Mouse (Mus musculus): ENCODE measurements around the gene Slc35f4. TPM values are rescaled to one million over a fixed set of nuclear protein-coding genes. Genes with fewer than 3 reads are reported as not detected.

Gene Slc35f4
- polyA plus RNA-seq, 1 experiment from 2014 or later, result 0.68 TPM

- ATAC-seq (ENCODE audit: low read depth), result no peak
- Histone ChIP-seq H3K27me3 (replicated peaks; ENCODE audit: control insufficient read depth, insufficient read depth, low read length) (no peaks in the 10 kb centered on the region), H3K27ac (replicated peaks; ENCODE audit: low read depth, low read length) (no peak overlapping the region), H3K4me1 (ENCODE audit: control insufficient read depth, insufficient read depth, low read length) (no peaks in the 10 kb centered on the region), H3K4me2 (ENCODE audit: low read depth, low read length) (no peak overlapping the region), H3K36me3 (ENCODE audit: control insufficient read depth, insufficient read depth, low read length) (no peaks in the 10 kb centered on the region), H3K9ac (ENCODE audit: low read depth, low read length) (no peak overlapping the region), H3K4me3 (ENCODE audit: low read depth, low read length) (no peak overlapping the region), H3K9me3 (ENCODE audit: control insufficient read depth, low read length) (no peaks in the 10 kb centered on the region)
- WGBS, result 90% methylated on average over 3 of the region's 3 CpGs
- DNase-seq (ENCODE audit: low spot score), result no peak
Measured at GRCm38 (mm10) chr14:49436811-49437210, 89.0 kb downstream of the Slc35f4 start.

- DNase-seq (ENCODE audit: low spot score) (peak; percentile 30), ATAC-seq (ENCODE audit: low read depth) (no peak)
- H3K4me2 ChIP-seq (ENCODE audit: low read depth, low read length), result no peak overlapping the region
- no peaks in the 10 kb centered on the region for H3K4me1 ChIP-seq (ENCODE audit: control insufficient read depth, insufficient read depth, low read length)
- H3K9me3 ChIP-seq (ENCODE audit: control insufficient read depth, low read length), result no peaks in the 10 kb centered on the region
- H3K27ac ChIP-seq (replicated peaks; ENCODE audit: low read depth, low read length), result no peak overlapping the region
- no peaks in the 10 kb centered on the region for H3K27me3 ChIP-seq (replicated peaks; ENCODE audit: control insufficient read depth, insufficient read depth, low read length)
- H3K4me3 ChIP-seq (ENCODE audit: low read depth, low read length), result no peak overlapping the region
- no peak overlapping the region for H3K9ac ChIP-seq (ENCODE audit: low read depth, low read length)
- 46% methylated on average over 5 of the region's 5 CpGs for WGBS
- no peaks in the 10 kb centered on the region for H3K36me3 ChIP-seq (ENCODE audit: control insufficient read depth, insufficient read depth, low read length)
Measured at GRCm38 (mm10) chr14:49431821-49432220, 94.0 kb downstream of the Slc35f4 start.

- H3K36me3 ChIP-seq (ENCODE audit: control insufficient read depth, insufficient read depth, low read length), result no peaks in the 10 kb centered on the region
- no peaks in the 10 kb centered on the region for H3K4me1 ChIP-seq (ENCODE audit: control insufficient read depth, insufficient read depth, low read length)
- H3K4me2 ChIP-seq (ENCODE audit: low read depth, low read length), result no peak overlapping the region
- 17% methylated on average over 1 of the region's 1 CpGs for WGBS
- no peaks in the 10 kb centered on the region for H3K9me3 ChIP-seq (ENCODE audit: control insufficient read depth, low read length)
- H3K27me3 ChIP-seq (replicated peaks; ENCODE audit: control insufficient read depth, insufficient read depth, low read length), result no peaks in the 10 kb centered on the region
- H3K27ac ChIP-seq (replicated peaks; ENCODE audit: low read depth, low read length), result no peak overlapping the region
- no peak overlapping the region for H3K9ac ChIP-seq (ENCODE audit: low read depth, low read length)
- no peak for ATAC-seq (ENCODE audit: low read depth)
- no peak for DNase-seq (ENCODE audit: low spot score)
- H3K4me3 ChIP-seq (ENCODE audit: low read depth, low read length), result no peak overlapping the region
Measured at GRCm38 (mm10) chr14:49392482-49392881, 133.4 kb downstream of the Slc35f4 start.

- Histone ChIP-seq H3K4me2 (ENCODE audit: low read depth, low read length) (no peak overlapping the region), H3K27me3 (replicated peaks; ENCODE audit: control insufficient read depth, insufficient read depth, low read length) (no peaks in the 10 kb centered on the region), H3K4me3 (ENCODE audit: low read depth, low read length) (no peak overlapping the region), H3K9ac (ENCODE audit: low read depth, low read length) (no peak overlapping the region), H3K4me1 (ENCODE audit: control insufficient read depth, insufficient read depth, low read length) (no peaks in the 10 kb centered on the region), H3K27ac (replicated peaks; ENCODE audit: low read depth, low read length) (no peak overlapping the region), H3K36me3 (ENCODE audit: control insufficient read depth, insufficient read depth, low read length) (no peaks in the 10 kb centered on the region), H3K9me3 (ENCODE audit: control insufficient read depth, low read length) (no peaks in the 10 kb centered on the region)
- ATAC-seq (ENCODE audit: low read depth) (no peak), DNase-seq (ENCODE audit: low spot score) (no peak)
- WGBS, result 45% methylated on average over 2 of the region's 2 CpGs
Measured at GRCm38 (mm10) chr14:49362161-49362560, 163.7 kb downstream of the Slc35f4 start.

GRCm38 (mm10) chr14:49355561-49355960 lies 170.3 kb downstream of the Slc35f4 start:
- DNase-seq (ENCODE audit: low spot score), result no peak

GRCm38 (mm10) chr14:49348897-49349250 lies 177.0 kb downstream of the Slc35f4 start:
- Histone ChIP-seq H3K4me2 (ENCODE audit: low read depth, low read length) (no peak overlapping the region), H3K4me1 (ENCODE audit: control insufficient read depth, insufficient read depth, low read length) (no peaks in the 10 kb centered on the region), H3K4me3 (ENCODE audit: low read depth, low read length) (no peak overlapping the region), H3K27ac (replicated peaks; ENCODE audit: low read depth, low read length) (no peak overlapping the region), H3K9ac (ENCODE audit: low read depth, low read length) (no peak overlapping the region), H3K9me3 (ENCODE audit: control insufficient read depth, low read length) (no peaks in the 10 kb centered on the region), H3K36me3 (ENCODE audit: control insufficient read depth, insufficient read depth, low read length) (no peaks in the 10 kb centered on the region), H3K27me3 (replicated peaks; ENCODE audit: control insufficient read depth, insufficient read depth, low read length) (no peaks in the 10 kb centered on the region)
- DNase-seq (ENCODE audit: low spot score) (no peak), ATAC-seq (ENCODE audit: low read depth) (no peak)
- 70% methylated on average over 1 of the region's 1 CpGs for WGBS

More at GRCm38 (mm10) chr14:49355561-49355960, 170.3 kb downstream of the Slc35f4 start:
- ATAC-seq (ENCODE audit: low read depth), result no peak
- Histone ChIP-seq H3K4me3 (ENCODE audit: low read depth, low read length) (no peak overlapping the region), H3K36me3 (ENCODE audit: control insufficient read depth, insufficient read depth, low read length) (no peaks in the 10 kb centered on the region), H3K4me2 (ENCODE audit: low read depth, low read length) (no peak overlapping the region), H3K27me3 (replicated peaks; ENCODE audit: control insufficient read depth, insufficient read depth, low read length) (no peaks in the 10 kb centered on the region), H3K9ac (ENCODE audit: low read depth, low read length) (no peak overlapping the region), H3K4me1 (ENCODE audit: control insufficient read depth, insufficient read depth, low read length) (no peaks in the 10 kb centered on the region), H3K9me3 (ENCODE audit: control insufficient read depth, low read length) (no peaks in the 10 kb centered on the region), H3K27ac (replicated peaks; ENCODE audit: low read depth, low read length) (no peak overlapping the region)

GRCm38 (mm10) chr14:49348164-49348896 lies 177.5 kb downstream of the Slc35f4 start:
- H3K36me3 ChIP-seq (ENCODE audit: control insufficient read depth, insufficient read depth, low read length), result no peaks in the 10 kb centered on the region
- no peak overlapping the region for H3K9ac ChIP-seq (ENCODE audit: low read depth, low read length)
- H3K9me3 ChIP-seq (ENCODE audit: control insufficient read depth, low read length), result no peaks in the 10 kb centered on the region
- DNase-seq (ENCODE audit: low spot score), result no peak
- no peaks in the 10 kb centered on the region for H3K4me1 ChIP-seq (ENCODE audit: control insufficient read depth, insufficient read depth, low read length)
- WGBS, result 62% methylated on average over 7 of the region's 7 CpGs
- no peak overlapping the region for H3K4me3 ChIP-seq (ENCODE audit: low read depth, low read length)
- H3K4me2 ChIP-seq (ENCODE audit: low read depth, low read length), result no peak overlapping the region
- no peak for ATAC-seq (ENCODE audit: low read depth)
- H3K27me3 ChIP-seq (replicated peaks; ENCODE audit: control insufficient read depth, insufficient read depth, low read length), result no peaks in the 10 kb centered on the region
- H3K27ac ChIP-seq (replicated peaks; ENCODE audit: low read depth, low read length), result no peak overlapping the region

- H3K4me2 ChIP-seq (ENCODE audit: low read depth, low read length), result no peak overlapping the region
- H3K36me3 ChIP-seq (ENCODE audit: control insufficient read depth, insufficient read depth, low read length), result no peaks in the 10 kb centered on the region
- DNase-seq (ENCODE audit: low spot score), result no peak
- H3K4me3 ChIP-seq (ENCODE audit: low read depth, low read length), result no peak overlapping the region
- 90% methylated on average over 2 of the region's 2 CpGs for WGBS
- no peaks in the 10 kb centered on the region for H3K4me1 ChIP-seq (ENCODE audit: control insufficient read depth, insufficient read depth, low read length)
- no peaks in the 10 kb centered on the region for H3K27me3 ChIP-seq (replicated peaks; ENCODE audit: control insufficient read depth, insufficient read depth, low read length)
- no peak for ATAC-seq (ENCODE audit: low read depth)
- H3K27ac ChIP-seq (replicated peaks; ENCODE audit: low read depth, low read length), result no peak overlapping the region
- H3K9ac ChIP-seq (ENCODE audit: low read depth, low read length), result no peak overlapping the region
- no peaks in the 10 kb centered on the region for H3K9me3 ChIP-seq (ENCODE audit: control insufficient read depth, low read length)
Measured at GRCm38 (mm10) chr14:49345835-49346234, 180.0 kb downstream of the Slc35f4 start.

- no peak for DNase-seq (ENCODE audit: low spot score)
- 62% methylated on average over 4 of the region's 4 CpGs for WGBS
Measured at GRCm38 (mm10) chr14:49337011-49337410, 188.8 kb downstream of the Slc35f4 start.

More at GRCm38 (mm10) chr14:49337011-49337410, 188.8 kb downstream of the Slc35f4 start:
- H3K27me3 ChIP-seq (replicated peaks; ENCODE audit: control insufficient read depth, insufficient read depth, low read length), result no peaks in the 10 kb centered on the region
- H3K36me3 ChIP-seq (ENCODE audit: control insufficient read depth, insufficient read depth, low read length), result no peaks in the 10 kb centered on the region
- H3K4me3 ChIP-seq (ENCODE audit: low read depth, low read length), result no peak overlapping the region
- H3K9me3 ChIP-seq (ENCODE audit: control insufficient read depth, low read length), result no peaks in the 10 kb centered on the region
- H3K27ac ChIP-seq (replicated peaks; ENCODE audit: low read depth, low read length), result no peak overlapping the region
- ATAC-seq (ENCODE audit: low read depth), result no peak
- no peak overlapping the region for H3K4me2 ChIP-seq (ENCODE audit: low read depth, low read length)
- no peak overlapping the region for H3K9ac ChIP-seq (ENCODE audit: low read depth, low read length)
- no peaks in the 10 kb centered on the region for H3K4me1 ChIP-seq (ENCODE audit: control insufficient read depth, insufficient read depth, low read length)

Data from embryonic facial prominence, embryonic 14.5 days (tissue).